Mouse (Mus musculus) CH12.LX (cell line): ENCODE results near the gene Ptprr.

Source experiments
- CTCF ChIP-seq, 2 experiments: IDR thresholded peaks in 1 of 2; conservative IDR thresholded peaks in 1 of 2; 2 replicates each; pipeline ENCODE4 v1.5.1; 2011 to 2012; ENCODE audit warnings: low read depth in 2 of 2, low read length in 2 of 2, improper control_type of control experiment in 1 of 2, inconsistent platforms in 1 of 2, mild to moderate bottlenecking in 1 of 2, moderate library complexity in 1 of 2
- E2F4 ChIP-seq: IDR thresholded peaks from 2 replicates; pipeline ENCODE4 v1.6.1; 2011; ENCODE audit warnings: low read depth, low read length, improper control_type of control experiment; ENCODE audit not compliant: insufficient replicate concordance
- ELF1 ChIP-seq: IDR thresholded peaks from 2 replicates; pipeline ENCODE4 v1.6.1; 2014; ENCODE audit warnings: low read depth, mild to moderate bottlenecking, inconsistent platforms, low read length, improper control_type of control experiment
- EP300 ChIP-seq: IDR thresholded peaks from 2 replicates; pipeline ENCODE4 v1.6.1; 2011; ENCODE audit warnings: low read length, improper control_type of control experiment
- HCFC1 ChIP-seq: IDR thresholded peaks from 2 replicates; pipeline ENCODE4 v1.6.1; 2012; ENCODE audit warnings: low read depth, mild to moderate bottlenecking, inconsistent platforms, low read length, improper control_type of control experiment
- MAX ChIP-seq: IDR thresholded peaks from 2 replicates; pipeline ENCODE4 v1.6.1; 2011; ENCODE audit warnings: low read length, improper control_type of control experiment
- PAX5 ChIP-seq: IDR thresholded peaks from 2 replicates; pipeline ENCODE4 v1.6.1; 2012; ENCODE audit warnings: low read length, inconsistent platforms, mixed read lengths
- USF1 ChIP-seq: IDR thresholded peaks from 2 replicates; pipeline ENCODE4 v1.6.1; 2014; ENCODE audit warnings: low read depth, mild to moderate bottlenecking, inconsistent platforms, low read length, improper control_type of control experiment
- ZKSCAN1 ChIP-seq: IDR thresholded peaks from 2 replicates; pipeline ENCODE4 v1.6.1; 2012; ENCODE audit warnings: low read depth, inconsistent platforms, low read length, improper control_type of control experiment, borderline replicate concordance
- ZMIZ1 ChIP-seq: IDR thresholded peaks from 2 replicates; pipeline ENCODE4 v1.6.1; 2012; ENCODE audit warnings: low read depth, mild to moderate bottlenecking, inconsistent platforms, low read length, improper control_type of control experiment

DNA sequence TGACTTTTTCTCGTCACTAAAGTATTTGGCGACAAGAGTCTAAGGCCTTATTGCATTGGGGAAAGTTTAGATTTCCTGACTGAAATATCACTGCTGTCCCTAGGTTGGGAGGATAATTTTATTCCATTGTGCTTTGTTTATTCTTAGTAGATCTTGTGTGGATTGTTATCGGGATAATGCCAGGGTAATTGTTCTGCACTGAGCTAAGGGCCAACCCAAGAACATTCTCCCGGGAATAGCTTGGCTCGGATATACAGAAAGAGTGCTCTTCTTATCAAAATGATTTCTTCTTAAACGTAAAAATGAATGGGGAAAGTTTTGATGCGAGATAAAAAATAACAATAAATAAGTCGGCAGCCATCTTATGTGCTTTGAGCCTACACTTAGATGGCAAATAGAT lies 183.5 kb downstream of the Ptprr start:
- TF ChIP-seq PAX5 = no peak
- TF ChIP-seq ZMIZ1 = no peak
- TF ChIP-seq MAX = no peak
- no peak for TF ChIP-seq ZKSCAN1
- no peak for TF ChIP-seq CTCF (conservative IDR thresholded peaks at IDR 0.05 in 1 of 2, IDR thresholded peaks at IDR 0.05 in 1 of 2; ENCODE audit: low read depth in 2 of 2, low read length in 2 of 2)
- no peak for TF ChIP-seq E2F4
- TF ChIP-seq USF1 = no peak
- TF ChIP-seq HCFC1 = no peak
- no peak for TF ChIP-seq ELF1
- TF ChIP-seq EP300 = no peak
